Mouse (Mus musculus): ENCODE results near the gene Ccdc89.

- TF ChIP-seq CTCF (IDR thresholded peaks at IDR 0.05; ENCODE audit: control insufficient read depth, insufficient read depth, insufficient read length): no peak
- no peak for TF ChIP-seq USF1 (IDR thresholded peaks at IDR 0.05; ENCODE audit: low read depth)
- no peak for TF ChIP-seq CEBPB (IDR thresholded peaks at IDR 0.05; ENCODE audit: low read depth)
- TF ChIP-seq FOSL1 (IDR thresholded peaks at IDR 0.05; ENCODE audit: insufficient read depth, low read length, poor library complexity, severe bottlenecking): no peak
- no peak for TF ChIP-seq MYOG (IDR thresholded peaks at IDR 0.05; ENCODE audit: control insufficient read depth, extremely low read depth, insufficient read length)
Observed at GRCm38 (mm10) chr7:90432221-90432620, 5.8 kb downstream of the Ccdc89 start.
